Mouse (Mus musculus) layer of hippocampus, adult 2 months (tissue): ENCODE data around the gene Zfp367. TPM values are rescaled to one million over a fixed set of nuclear protein-coding genes. Genes with fewer than 3 reads are reported as not detected.

Experiments
- DNase-seq, 2 experiments: peaks; one replicate each; pipeline ENCODE4 v3.0.0; 2022; ENCODE audit warnings: low spot score in 2 of 2
- H3K27ac ChIP-seq: fragments of 200-600 bp; 2 replicates; pipeline ENCODE4 v1.8.1; 2022
- H3K4me3 ChIP-seq: fragments of 200-600 bp; 2 replicates; pipeline ENCODE4 v1.8.1; 2022; ENCODE audit warnings: mild to moderate bottlenecking
- CTCF ChIP-seq: fragments of 200-600 bp; conservative IDR thresholded peaks from 2 replicates; pipeline ENCODE4 v1.8.1; 2022; ENCODE audit warnings: antibody characterized with exemption, mild to moderate bottlenecking, moderate library complexity
- total RNA-seq, 2 experiments: library from RNA; stranded (reverse); gene quantifications; 2 replicates each; pipeline ENCODE4 v1.2.3; 2021

The Zfp367 gene
- total RNA-seq, 2 experiments from 2014 or later: 15.9 to 18.7 TPM

GRCm38 (mm10) chr13:64100186-64100585, 52.8 kb downstream of the Zfp367 start:
- TF ChIP-seq CTCF: peak; percentile 96
- DNase-seq: peak; percentile 26 to 51
- no peak overlapping the region for H3K27ac ChIP-seq
- no peak overlapping the region for H3K4me3 ChIP-seq

- no peak for DNase-seq
- no peak overlapping the region for H3K4me3 ChIP-seq
- TF ChIP-seq CTCF: peak; percentile 78
Observed at GRCm38 (mm10) chr13:64098992-64099391, 54.0 kb downstream of the Zfp367 start.

GRCm38 (mm10) chr13:64093341-64093740, 59.7 kb downstream of the Zfp367 start:
- H3K27ac ChIP-seq: no peak overlapping the region
- peak; percentile 43 to 82 for DNase-seq
- TF ChIP-seq CTCF: peak; percentile 95
- no peak overlapping the region for H3K4me3 ChIP-seq

More at GRCm38 (mm10) chr13:64098992-64099391, 54.0 kb downstream of the Zfp367 start:
- H3K27ac ChIP-seq: no peak overlapping the region

- no peak overlapping the region for H3K27ac ChIP-seq
- no peak overlapping the region for H3K4me3 ChIP-seq
- TF ChIP-seq CTCF: no peak
- DNase-seq: no peak
Observed at GRCm38 (mm10) chr13:64092752-64093151, 60.2 kb downstream of the Zfp367 start.

- Histone ChIP-seq H3K27ac (no peak overlapping the region), H3K4me3 (no peak overlapping the region)
- no peak for DNase-seq
- TF ChIP-seq CTCF: no peak
Observed at GRCm38 (mm10) chr13:64092141-64092540, 60.9 kb downstream of the Zfp367 start.

GRCm38 (mm10) chr13:64091006-64091405, 62.0 kb downstream of the Zfp367 start:
- DNase-seq: no peak
- Histone ChIP-seq H3K4me3 (no peak overlapping the region), H3K27ac (no peak overlapping the region)
- no peak for TF ChIP-seq CTCF

- Histone ChIP-seq H3K27ac (no peak overlapping the region), H3K4me3 (no peak overlapping the region)
- no peak for DNase-seq
- TF ChIP-seq CTCF: no peak
Observed at GRCm38 (mm10) chr13:64090278-64090677, 62.7 kb downstream of the Zfp367 start.

- Histone ChIP-seq H3K27ac (no peak within 1 kb of the TSS), H3K4me3 (no peak within 1 kb of the TSS)
- no peak for TF ChIP-seq CTCF
- DNase-seq: no peak
Observed at GRCm38 (mm10) chr13:64089130-64089529, 63.9 kb downstream of the Zfp367 start, which contains the start of gene Hsd17b3. Hsd17b3 (minus strand) TSS chr13:64089230.

GRCm38 (mm10) chr13:64088057-64088456, 64.9 kb downstream of the Zfp367 start:
- DNase-seq: no peak
- no peak overlapping the region for H3K4me3 ChIP-seq
- no peak overlapping the region for H3K27ac ChIP-seq
- no peak for TF ChIP-seq CTCF

- no peak overlapping the region for H3K27ac ChIP-seq
- no peak for DNase-seq
- H3K4me3 ChIP-seq: no peak overlapping the region
- TF ChIP-seq CTCF: no peak
Observed at GRCm38 (mm10) chr13:64086036-64086435, 67.0 kb downstream of the Zfp367 start.

GRCm38 (mm10) chr13:64083331-64083730, 69.7 kb downstream of the Zfp367 start:
- no peak for TF ChIP-seq CTCF
- H3K27ac ChIP-seq: no peak overlapping the region
- H3K4me3 ChIP-seq: no peak overlapping the region

More at GRCm38 (mm10) chr13:64083331-64083730, 69.7 kb downstream of the Zfp367 start:
- no peak for DNase-seq

Other genes starting within 250 kb of the Zfp367 start
- gene Hsd17b3, start 64.0 kb downstream of the Zfp367 start, total RNA-seq: not detected
- gene Slc35d2, start 23.8 kb downstream of the Zfp367 start, total RNA-seq: 1 to 10 TPM in 1 of 2 experiments, under 1 TPM in 1; 0.69 to 1.1 TPM
- gene Habp4, start 8.6 kb upstream of the Zfp367 start, total RNA-seq: 100 to 1,000 TPM; 147 to 149 TPM
- 10 to 100 TPM in 1 of 2 experiments, 1 to 10 TPM in 1; 9.8 to 14.2 TPM for gene Cdc14b, start 122.1 kb upstream of the Zfp367 start, total RNA-seq
- gene Aaed1, start 159.5 kb upstream of the Zfp367 start, total RNA-seq: 10 to 100 TPM; 15.2 to 16.4 TPM
- 100 to 1,000 TPM; 111 to 113 TPM for gene Ctsl, start 217.7 kb upstream of the Zfp367 start, total RNA-seq